Mouse (Mus musculus) limb, embryonic 15.5 days (tissue): ENCODE data around the gene Strn3. TPM values are rescaled to one million over a fixed set of nuclear protein-coding genes. Genes with fewer than 3 reads are reported as not detected.
A peak's percentile ranks its signal among the peaks of the same experiment; 100 is the strongest.
"Not testable (repeated sequence)": the region's sequence is repeated elsewhere in the genome, so short reads cannot be mapped to it uniquely, and the experiment has no call there.

ENCODE experiments used
- ATAC-seq: fragments of 200-750 bp; cut with Nextera tagmentation; 2 replicates; pipeline ENCODE4 v1.8.0; 2017; ENCODE audit warnings: low read depth, moderate TSS enrichment; ENCODE audit not compliant: insufficient number of reproducible peaks, low FRiP score, low TSS enrichment
- H3K27ac ChIP-seq: fragments of 300-500 bp; sonication (generic); 2 replicates; pipeline ENCODE4 v1.5.1; 2015; ENCODE audit warnings: moderate library complexity, mild to moderate bottlenecking, inconsistent platforms
- H3K27me3 ChIP-seq: fragments of 300-500 bp; sonication (generic); 2 replicates; pipeline ENCODE4 v1.6.1; 2015; ENCODE audit warnings: inconsistent platforms
- H3K36me3 ChIP-seq: fragments of 300-500 bp; sonication (generic); 2 replicates; pipeline ENCODE4 v1.6.1; 2015; ENCODE audit warnings: inconsistent platforms
- H3K4me1 ChIP-seq: fragments of 300-500 bp; sonication (generic); 2 replicates; pipeline ENCODE4 v1.6.1; 2015; ENCODE audit warnings: inconsistent platforms
- H3K4me2 ChIP-seq: fragments of 300-500 bp; sonication (generic); 2 replicates; pipeline ENCODE4 v1.6.1; 2015; ENCODE audit warnings: mild to moderate bottlenecking, inconsistent platforms
- H3K4me3 ChIP-seq: fragments of 300-500 bp; sonication (generic); 2 replicates; pipeline ENCODE4 v1.5.1; 2015; ENCODE audit warnings: mild to moderate bottlenecking, inconsistent platforms
- H3K9ac ChIP-seq: fragments of 300-500 bp; sonication (generic); 2 replicates; pipeline ENCODE4 v1.6.1; 2015; ENCODE audit warnings: inconsistent platforms
- H3K9me3 ChIP-seq: fragments of 300-500 bp; sonication (generic); 2 replicates; pipeline ENCODE4 v1.6.1; 2016; ENCODE audit warnings: inconsistent platforms
- WGBS: fragments of 180-500 bp; shearing (Covaris S2); methylation state at CpG from one replicate; pipeline ENCODE4 v1.1.7; 2015; 5-methylcytosine and 5-hydroxymethylcytosine counted together
- polyA plus RNA-seq: library from polyadenylated mRNA; unstranded; fragments of >200 nt; fragmentation: Nextera tagmentation; extraction: Ambion mirVana; gene quantifications from 2 replicates; pipeline ENCODE4 v1.2.1, GENCODE M21; 2015

Gene Strn3
- polyA plus RNA-seq, 1 experiment from 2014 or later, result 47.1 TPM

- Histone ChIP-seq H3K4me2 (no peak overlapping the region), H3K36me3 (peaks cover 2% of the 10 kb centered on the region; the same call in 1 of the 2 replicates), H3K9me3 (no peaks in the 10 kb centered on the region), H3K27me3 (no peaks in the 10 kb centered on the region), H3K4me1 (no peaks in the 10 kb centered on the region), H3K9ac (no peak overlapping the region), H3K27ac (0 out of 2 replicates have a peak overlapping the region, but pooled peaks have one; percentile 33), H3K4me3 (no peak overlapping the region)
- WGBS, result 72% methylated on average over 14 of the region's 14 CpGs
- ATAC-seq, result no peak
Observed at GRCm38 (mm10) chr12:51708941-51709686, 17.4 kb upstream of the Strn3 start.

GRCm38 (mm10) chr12:51706673-51707235 is 15.1 kb upstream of the Strn3 start:
- no peaks in the 10 kb centered on the region for H3K27me3 ChIP-seq
- 73% methylated on average over 5 of the region's 5 CpGs for WGBS
- ATAC-seq, result no peak
- H3K27ac ChIP-seq, result no peak overlapping the region
- H3K9me3 ChIP-seq, result no peaks in the 10 kb centered on the region
- H3K4me3 ChIP-seq, result no peak overlapping the region
- H3K9ac ChIP-seq, result no peak overlapping the region
- no peak overlapping the region for H3K4me2 ChIP-seq
- H3K4me1 ChIP-seq, result no peaks in the 10 kb centered on the region
- peaks cover 2% of the 10 kb centered on the region; the same call in 1 of the 2 replicates for H3K36me3 ChIP-seq

GRCm38 (mm10) chr12:51705778-51706177 is 14.1 kb upstream of the Strn3 start:
- no peak for ATAC-seq
- peaks cover 2% of the 10 kb centered on the region; the same call in 1 of the 2 replicates for H3K36me3 ChIP-seq
- H3K27me3 ChIP-seq, result no peaks in the 10 kb centered on the region
- H3K9me3 ChIP-seq, result no peaks in the 10 kb centered on the region
- no peak overlapping the region for H3K4me2 ChIP-seq
- no peak overlapping the region for H3K9ac ChIP-seq
- H3K27ac ChIP-seq, result no peak overlapping the region
- 79% methylated on average over 12 of the region's 12 CpGs for WGBS
- H3K4me1 ChIP-seq, result no peaks in the 10 kb centered on the region
- no peak overlapping the region for H3K4me3 ChIP-seq

- Histone ChIP-seq H3K27ac (no peak overlapping the region), H3K4me3 (no peak overlapping the region), H3K27me3 (no peaks in the 10 kb centered on the region), H3K9me3 (no peaks in the 10 kb centered on the region), H3K36me3 (peaks cover 2% of the 10 kb centered on the region; the same call in 1 of the 2 replicates), H3K9ac (no peak overlapping the region), H3K4me1 (no peaks in the 10 kb centered on the region), H3K4me2 (no peak overlapping the region)
- no peak for ATAC-seq
- WGBS, result 76% methylated on average over 7 of the region's 7 CpGs
Observed at GRCm38 (mm10) chr12:51704572-51704971, 12.9 kb upstream of the Strn3 start.

GRCm38 (mm10) chr12:51703859-51704258 is 12.2 kb upstream of the Strn3 start:
- Histone ChIP-seq H3K9me3 (no peaks in the 10 kb centered on the region), H3K4me1 (no peaks in the 10 kb centered on the region), H3K9ac (no peak overlapping the region), H3K27me3 (no peaks in the 10 kb centered on the region), H3K36me3 (peaks cover 2% of the 10 kb centered on the region; the same call in 1 of the 2 replicates), H3K27ac (no peak overlapping the region), H3K4me2 (no peak overlapping the region), H3K4me3 (no peak overlapping the region)
- no peak for ATAC-seq
- 40% methylated on average over 1 of the region's 1 CpGs for WGBS

- Histone ChIP-seq H3K9me3 (no peaks in the 10 kb centered on the region), H3K27me3 (no peaks in the 10 kb centered on the region), H3K4me2 (no peak overlapping the region), H3K4me1 (no peaks in the 10 kb centered on the region), H3K9ac (no peak overlapping the region), H3K36me3 (no peaks in the 10 kb centered on the region), H3K27ac (no peak overlapping the region), H3K4me3 (no peak overlapping the region)
- no peak for ATAC-seq
Observed at GRCm38 (mm10) chr12:51701723-51702122, 10.0 kb upstream of the Strn3 start.

GRCm38 (mm10) chr12:51699623-51700393 is 8.1 kb upstream of the Strn3 start:
- H3K9me3 ChIP-seq, result no peaks in the 10 kb centered on the region
- no peak; the same call in 1 of the 2 replicates for ATAC-seq

GRCm38 (mm10) chr12:51696157-51696556 is 4.5 kb upstream of the Strn3 start:
- Histone ChIP-seq H3K4me2 (no peak overlapping the region), H3K4me1 (0 out of 2 replicates have a peak, but pooled peaks cover 3% of the 10 kb centered on the region), H3K9ac (no peak overlapping the region), H3K27ac (no peak overlapping the region), H3K4me3 (no peak overlapping the region), H3K9me3 (no peaks in the 10 kb centered on the region), H3K27me3 (no peaks in the 10 kb centered on the region), H3K36me3 (no peaks in the 10 kb centered on the region)
- WGBS, result 82% methylated on average over 2 of the region's 2 CpGs
- ATAC-seq, result no peak

More at GRCm38 (mm10) chr12:51699623-51700393, 8.1 kb upstream of the Strn3 start:
- no peak overlapping the region for H3K4me3 ChIP-seq
- H3K9ac ChIP-seq, result no peak overlapping the region
- no peaks in the 10 kb centered on the region for H3K27me3 ChIP-seq
- H3K4me1 ChIP-seq, result no peaks in the 10 kb centered on the region
- H3K27ac ChIP-seq, result no peak overlapping the region
- 52% methylated on average over 8 of the region's 8 CpGs for WGBS
- H3K4me2 ChIP-seq, result no peak overlapping the region
- H3K36me3 ChIP-seq, result no peaks in the 10 kb centered on the region

- H3K27ac ChIP-seq, result no peak overlapping the region
- no peaks in the 10 kb centered on the region for H3K9me3 ChIP-seq
- H3K4me1 ChIP-seq, result 0 out of 2 replicates have a peak, but pooled peaks cover 3% of the 10 kb centered on the region
- H3K4me2 ChIP-seq, result no peak overlapping the region
- H3K27me3 ChIP-seq, result no peaks in the 10 kb centered on the region
- ATAC-seq, result no peak
- no peak overlapping the region for H3K4me3 ChIP-seq
- 63% methylated on average over 1 of the region's 1 CpGs for whole genome bisulfite sequencing
- H3K9ac ChIP-seq, result no peak overlapping the region
- H3K36me3 ChIP-seq, result no peaks in the 10 kb centered on the region
Observed at GRCm38 (mm10) chr12:51694966-51695365, 3.3 kb upstream of the Strn3 start.

GRCm38 (mm10) chr12:51694096-51694495 is 2.4 kb upstream of the Strn3 start:
- H3K4me2 ChIP-seq, result no peak overlapping the region
- 0 out of 2 replicates have a peak, but pooled peaks cover 3% of the 10 kb centered on the region for H3K4me1 ChIP-seq
- H3K9me3 ChIP-seq, result no peaks in the 10 kb centered on the region
- no peak overlapping the region for H3K9ac ChIP-seq
- no peaks in the 10 kb centered on the region for H3K36me3 ChIP-seq
- H3K27me3 ChIP-seq, result no peaks in the 10 kb centered on the region
- no peak overlapping the region for H3K4me3 ChIP-seq
- H3K27ac ChIP-seq, result no peak overlapping the region
- no peak for ATAC-seq

- Histone ChIP-seq H3K4me3 (no peak overlapping the region), H3K36me3 (no peaks in the 10 kb centered on the region), H3K27me3 (no peaks in the 10 kb centered on the region), H3K9me3 (no peaks in the 10 kb centered on the region), H3K27ac (no peak overlapping the region), H3K4me2 (no peak overlapping the region), H3K9ac (no peak overlapping the region), H3K4me1 (0 out of 2 replicates have a peak, but pooled peaks cover 5% of the 10 kb centered on the region)
- WGBS, result 76% methylated on average over 3 of the region's 3 CpGs
- no peak for ATAC-seq
Observed at GRCm38 (mm10) chr12:51693419-51693818, 1.7 kb upstream of the Strn3 start.

GRCm38 (mm10) chr12:51692870-51693269 is 1.2 kb upstream of the Strn3 start:
- H3K4me1 ChIP-seq, H3K9ac ChIP-seq, H3K9me3 ChIP-seq, H3K27ac ChIP-seq, H3K27me3 ChIP-seq, H3K36me3 ChIP-seq, ATAC-seq: not testable (repeated sequence)
- H3K4me3 ChIP-seq, result peak overlapping the region; percentile 85
- peak overlapping the region; percentile 19; the same call in 1 of the 2 replicates for H3K4me2 ChIP-seq
- 67% methylated on average over 10 of the region's 10 CpGs for WGBS
